ENCODE assay signal across 27 mouse cellular contexts in the genomic region with DNA sequence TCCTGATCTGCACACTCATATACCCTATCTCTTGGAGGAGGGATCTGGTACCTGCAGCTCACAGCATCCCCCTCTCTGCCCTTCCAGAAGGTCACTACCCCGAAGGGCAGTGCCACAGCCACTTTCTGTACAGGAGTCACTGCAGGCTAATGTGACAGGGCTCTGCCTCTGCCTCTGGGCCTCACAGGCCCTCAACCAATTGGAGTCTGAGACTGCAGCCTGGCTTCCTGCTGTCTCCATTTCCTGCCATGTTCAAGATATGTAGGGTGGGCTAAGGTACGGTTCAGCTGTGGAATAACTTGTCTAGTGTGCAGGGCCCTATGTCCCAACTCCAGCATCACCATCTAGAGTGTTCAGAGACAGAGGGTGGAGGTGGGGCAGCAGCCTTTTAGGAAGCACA. TPM values are rescaled to one million over a fixed set of nuclear protein-coding genes. Genes with fewer than 3 reads are reported as not detected.
DNase-seq lines count a peak whose midpoint lies in the region; ATAC-seq lines count a peak whose summit lies in the region.
"Had no signal": no experiment of that assay in that cellular context is flagged by ENCODE, and none has a peak within 500 bp of the region (broad histone marks: within the 10 kb centered on the region; RNA-seq: fewer than 3 reads in every experiment).

No protein-coding gene starts in this region.

- no peaks in the 10 kb centered on the region for H3K9me3 ChIP-seq in hindbrain, embryonic 13.5 days
- no peaks in the 10 kb centered on the region for H3K9me3 ChIP-seq in hindbrain, embryonic 10.5 days
- H3K9me3 ChIP-seq in limb, embryonic 10.5 days (replicated peaks) = no peaks in the 10 kb centered on the region
- H3K9me3 ChIP-seq: embryonic facial prominence, embryonic 10.5 days; embryonic facial prominence, embryonic 13.5 days; heart, embryonic 10.5 days; heart, embryonic 13.5 days; hindbrain, embryonic 12.5 days had no signal

- no peak overlapping the region for H3K9ac ChIP-seq in hindbrain, embryonic 13.5 days
- H3K9ac ChIP-seq: embryonic facial prominence, embryonic 13.5 days; forebrain, postnatal 0 days; heart, embryonic 13.5 days; hindbrain, embryonic 12.5 days had no signal

- peaks cover 48% of the 10 kb centered on the region for H3K36me3 ChIP-seq in hindbrain, embryonic 13.5 days
- H3K36me3 ChIP-seq in hindbrain, embryonic 10.5 days = no peaks in the 10 kb centered on the region
- H3K36me3 ChIP-seq in limb, embryonic 10.5 days = 0 out of 2 replicates have a peak, but pooled peaks cover 3% of the 10 kb centered on the region

- WGBS in hindbrain, embryonic 13.5 days = 79% methylated on average over 2 of the region's 2 CpGs
- WGBS in hindbrain, embryonic 10.5 days = 68% methylated on average over 2 of the region's 2 CpGs
- WGBS in limb, embryonic 10.5 days = 70% methylated on average over 2 of the region's 2 CpGs

- peaks cover 37% of the 10 kb centered on the region for H3K4me1 ChIP-seq in hindbrain, embryonic 13.5 days (replicated peaks)
- H3K4me1 ChIP-seq in hindbrain, embryonic 10.5 days (replicated peaks) = peaks cover 19% of the 10 kb centered on the region
- H3K4me1 ChIP-seq in limb, embryonic 10.5 days = peaks cover 16% of the 10 kb centered on the region

- no peak overlapping the region for H3K4me3 ChIP-seq in hindbrain, embryonic 13.5 days
- H3K4me3 ChIP-seq in hindbrain, embryonic 10.5 days = no peak overlapping the region
- no peak overlapping the region for H3K4me3 ChIP-seq in limb, embryonic 10.5 days
- H3K4me3 ChIP-seq: embryonic facial prominence, embryonic 10.5 days; embryonic facial prominence, embryonic 13.5 days; erythroblast, embryonic 14.5 days; heart, adult 2 months; heart, embryonic 10.5 days; heart, embryonic 13.5 days; hindbrain, embryonic 12.5 days had no signal

- no peak overlapping the region for H3K4me2 ChIP-seq in hindbrain, embryonic 13.5 days
- H3K4me2 ChIP-seq: embryonic facial prominence, embryonic 13.5 days; heart, embryonic 13.5 days; hindbrain, embryonic 12.5 days had no signal

- H3K27me3 ChIP-seq in hindbrain, embryonic 13.5 days = no peaks in the 10 kb centered on the region
- H3K27me3 ChIP-seq in hindbrain, embryonic 10.5 days (ENCODE audit: insufficient read depth, poor library complexity, severe bottlenecking) = no peaks in the 10 kb centered on the region
- H3K27me3 ChIP-seq in limb, embryonic 10.5 days (ENCODE audit: low read depth, poor library complexity, severe bottlenecking) = no peaks in the 10 kb centered on the region
- H3K27me3 ChIP-seq: embryonic facial prominence, embryonic 13.5 days; heart, embryonic 13.5 days; hindbrain, embryonic 12.5 days had no signal

- 0 out of 2 replicates have a peak overlapping the region, but pooled peaks have one; percentile 18 for H3K27ac ChIP-seq in hindbrain, embryonic 13.5 days
- H3K27ac ChIP-seq in hindbrain, embryonic 10.5 days = no peak overlapping the region
- H3K27ac ChIP-seq in limb, embryonic 10.5 days = peak overlapping the region; percentile 72
- H3K27ac ChIP-seq: embryonic facial prominence, embryonic 10.5 days; heart, embryonic 10.5 days; heart, embryonic 13.5 days had no signal

- no peak for ATAC-seq in hindbrain, embryonic 13.5 days (ENCODE audit: low FRiP score)
- ATAC-seq: CD4-positive, CD25-positive, alpha-beta regulatory T cell, adult 4 months; forebrain, embryonic 14.5 days; forebrain, postnatal 0 days; hindbrain, embryonic 16.5 days had no signal

- DNase-seq in hindbrain, embryonic 10.5 days (ENCODE audit: low spot score) = no peak
- DNase-seq in thymus, postnatal 0 days (ENCODE audit: low spot score) = peak; percentile 63
- DNase-seq in thymus, postnatal 36 days = no peak
- no peak for DNase-seq in limb, embryonic 10.5 days (ENCODE audit: low spot score)
- no peak for DNase-seq in adrenal gland, postnatal 14 days
- DNase-seq: adrenal gland, adult 2 months; adrenal gland, postnatal 25 days; cerebellum, adult 11-12 months; cerebellum, adult 8-10 months; cerebellum, postnatal 10 days; cerebellum, postnatal 36 days; embryo, embryonic 11 days; forebrain, postnatal 0 days; gastrocnemius, postnatal 25 days; heart, adult 2 months; heart, postnatal 14 days; heart, postnatal 4 days had no signal

RNA-seq across cellular contexts. Expression of a gene that starts 35.3 kb away (rescaled TPM):
- polyA plus RNA-seq in hindbrain, embryonic 13.5 days (2015; fragmentation: Nextera tagmentation; extraction: Ambion mirVana) = 38.2 and 43.9 TPM in 2 replicates
- 45.0 and 55.8 TPM in 2 replicates for polyA plus RNA-seq in hindbrain, embryonic 10.5 days (2016; fragmentation: Nextera tagmentation; extraction: Ambion mirVana)
- polyA plus RNA-seq in thymus, postnatal 0 days (2015; fragmentation: Nextera tagmentation; extraction: Ambion mirVana) = 82.6 and 100 TPM in 2 replicates
- polyA plus RNA-seq in limb, embryonic 10.5 days (2016; fragmentation: Nextera tagmentation; extraction: Ambion mirVana) = 56.2 and 56.6 TPM in 2 replicates
- total RNA-seq in adrenal gland, postnatal 14 days (2021) = 102 and 130 TPM in 2 replicates
